In genomic region chr2:60082984-60083636, GRCm38 (mm10) we compare ENCODE assay signal across 8 mouse cellular contexts.
DNase-seq lines count a peak whose midpoint lies in the region; ATAC-seq and TF ChIP-seq lines count a peak whose summit lies in the region.

No protein-coding gene starts in this region.

- no peak overlapping the region for H3K4me2 ChIP-seq in hindbrain, embryonic 16.5 days (ENCODE audit: low read length)
- H3K4me2 ChIP-seq in hindbrain, embryonic 12.5 days (replicated peaks) = no peak overlapping the region

- H3K9ac ChIP-seq in hindbrain, embryonic 16.5 days (ENCODE audit: low read depth, low read length) = no peak overlapping the region
- H3K9ac ChIP-seq in hindbrain, embryonic 12.5 days = no peak overlapping the region

- no peaks in the 10 kb centered on the region for H3K36me3 ChIP-seq in hindbrain, embryonic 16.5 days (ENCODE audit: control insufficient read depth, insufficient read depth, low read length)
- H3K36me3 ChIP-seq in hindbrain, embryonic 12.5 days = no peaks in the 10 kb centered on the region
- H3K36me3 ChIP-seq in thymus, adult 2 months (ENCODE audit: control insufficient read depth, insufficient read depth, low read length) = no peaks in the 10 kb centered on the region

- ATAC-seq in hindbrain, embryonic 16.5 days = peak; percentile 63; the same call in 1 of the 2 replicates
- no peak for ATAC-seq in hindbrain, embryonic 12.5 days (ENCODE audit: low FRiP score)
- peak; percentile 65 for ATAC-seq in CD4-positive, CD25-positive, alpha-beta regulatory T cell, adult 4 months

- peak; percentile 70 for DNase-seq in layer of hippocampus, adult 11-12 months (ENCODE audit: low spot score)
- no peak for DNase-seq in thymus, postnatal 10 days (ENCODE audit: low spot score in 2 of 2)
- DNase-seq in thymus, adult 2 months = no peak
- DNase-seq in lung, postnatal 36 days = no peak

- no peaks in the 10 kb centered on the region for H3K27me3 ChIP-seq in hindbrain, embryonic 16.5 days (replicated peaks; ENCODE audit: control insufficient read depth, insufficient read depth, low read length)
- H3K27me3 ChIP-seq in hindbrain, embryonic 12.5 days = no peaks in the 10 kb centered on the region
- H3K27me3 ChIP-seq in thymus, adult 2 months (ENCODE audit: control insufficient read depth, insufficient read depth, low read length) = no peaks in the 10 kb centered on the region

- no peak for TF ChIP-seq POLR2A in bone marrow macrophage, adult 2 months (IDR thresholded peaks at IDR 0.05; ENCODE audit: borderline replicate concordance, low read depth, low read length)
- TF ChIP-seq POLR2A in thymus, adult 2 months (IDR thresholded peaks at IDR 0.05; ENCODE audit: control insufficient read depth, extremely low read depth, insufficient read depth, low read length, poor library complexity) = no peak

- no peaks in the 10 kb centered on the region for H3K9me3 ChIP-seq in hindbrain, embryonic 16.5 days (ENCODE audit: control insufficient read depth, low read length)
- H3K9me3 ChIP-seq in hindbrain, embryonic 12.5 days (replicated peaks) = no peaks in the 10 kb centered on the region

- no peak overlapping the region for H3K4me3 ChIP-seq in hindbrain, embryonic 16.5 days (ENCODE audit: low read length)
- no peak overlapping the region for H3K4me3 ChIP-seq in hindbrain, embryonic 12.5 days
- H3K4me3 ChIP-seq in bone marrow macrophage, adult 2 months (ENCODE audit: insufficient read depth, low read length) = no peak overlapping the region
- no peak overlapping the region for H3K4me3 ChIP-seq in thymus, adult 2 months (ENCODE audit: control insufficient read depth, insufficient read depth, low read length)

- H3K27ac ChIP-seq in hindbrain, embryonic 16.5 days (ENCODE audit: low read depth, low read length) = no peak overlapping the region
- H3K27ac ChIP-seq in hindbrain, embryonic 12.5 days = no peak overlapping the region
- peak overlapping the region; percentile 54 for H3K27ac ChIP-seq in bone marrow macrophage, adult 2 months (ENCODE audit: insufficient read depth, low read depth, low read length)
- no peak overlapping the region for H3K27ac ChIP-seq in thymus, adult 2 months (ENCODE audit: control insufficient read depth, insufficient read depth, low read length)

- TF ChIP-seq CTCF in bone marrow macrophage, adult 2 months (IDR thresholded peaks at IDR 0.05; ENCODE audit: low read depth, low read length) = no peak
- TF ChIP-seq CTCF in thymus, adult 2 months (IDR thresholded peaks at IDR 0.05; ENCODE audit: borderline replicate concordance, control insufficient read depth, extremely low read depth, insufficient read depth, low read length, poor library complexity) = no peak

- H3K4me1 ChIP-seq in hindbrain, embryonic 16.5 days (ENCODE audit: control insufficient read depth, insufficient read depth, low read depth, low read length) = no peaks in the 10 kb centered on the region
- peaks cover 12% of the 10 kb centered on the region for H3K4me1 ChIP-seq in hindbrain, embryonic 12.5 days
- H3K4me1 ChIP-seq in bone marrow macrophage, adult 2 months (ENCODE audit: control insufficient read depth, insufficient read depth, low read length) = peaks cover 46% of the 10 kb centered on the region
- H3K4me1 ChIP-seq in thymus, adult 2 months (replicated peaks; ENCODE audit: control insufficient read depth, insufficient read depth, low read length) = peaks cover 15% of the 10 kb centered on the region

- 55% methylated on average over 7 of the region's 7 CpGs for WGBS in hindbrain, embryonic 16.5 days
- 61% methylated on average over 7 of the region's 7 CpGs for WGBS in hindbrain, embryonic 12.5 days
- 46% methylated on average over 7 of the region's 7 CpGs for WGBS in thymus, adult 2 months
